Mouse (Mus musculus) left cerebral cortex, adult 2 months (tissue): ENCODE data around the gene Wdr83os. TPM values are rescaled to one million over a fixed set of nuclear protein-coding genes. Genes with fewer than 3 reads are reported as not detected.
A peak's percentile ranks its signal among the peaks of the same experiment; 100 is the strongest.

Experiments used
- DNase-seq, 2 experiments: peaks; one replicate each; pipeline ENCODE4 v3.0.0; 2021 to 2022; ENCODE audit warnings: low spot score in 2 of 2, mixed read lengths in 1 of 2; ENCODE audit errors: extremely low spot score in 1 of 2
- H3K27ac ChIP-seq: fragments of 200-600 bp; 2 replicates; pipeline ENCODE4 v1.8.1; 2022
- H3K4me3 ChIP-seq: fragments of 200-600 bp; 2 replicates; pipeline ENCODE4 v1.8.1; 2022
- CTCF ChIP-seq: fragments of 200-600 bp; IDR thresholded peaks from 2 replicates; pipeline ENCODE4 v1.8.1; 2022; ENCODE audit warnings: antibody characterized with exemption, mild to moderate bottlenecking, moderate library complexity
- intact Hi-C: fragments of 180-260 bp; cut with DNase I; formaldehyde crosslinking; loops from one replicate; pipeline ENCODE4 v1.15.1; 2025
- long read RNA-seq, 2 experiments: library from polyadenylated mRNA; stranded (forward); transcript quantifications; one replicate each; pipeline ENCODE4 v2.0.0; 2021; ENCODE audit warnings: borderline mapping rate in 2 of 2
- total RNA-seq, 2 experiments: library from RNA; stranded (reverse); gene quantifications; 2 replicates each; pipeline ENCODE4 v1.2.3; 2021

Gene Wdr83os
- total RNA-seq, result 10 to 100 TPM; 55.6 to 55.7 TPM
- long read RNA-seq, experiment 1, transcript Wdr83os-203 (3 exons, 798 nt), result minor isoform, 5 of 17 reads
- long read RNA-seq, experiment 1, transcript Wdr83os-201 (4 exons, 922 nt), result major isoform, 11 of 17 reads
- long read RNA-seq, experiment 1, partial matches to known transcripts, result 1 of 17 reads
- long read RNA-seq, experiment 1, other reads (novel, unspliced or antisense), result 0 of 17 reads
- long read RNA-seq, experiment 2, transcript Wdr83os-201 (4 exons, 922 nt), result major isoform, 12 of 18 reads
- long read RNA-seq, experiment 2, partial matches to known transcripts, result 1 of 18 reads
- long read RNA-seq, experiment 2, other reads (novel, unspliced or antisense), result 1 of 18 reads

GRCm38 (mm10) chr8:85080532-85081215 is at the start of gene Wdr83os:
Gene Wdr83os, plus strand, starts transcription at chr8:85080740.
- peak; percentile 44 to 55 for DNase-seq
- H3K27ac ChIP-seq, result peak within 1 kb of the TSS; percentile 92
- intact Hi-C loops, result loop anchor here (5.0 kb wide), 1 partner anchor 217 kb away; the partner anchor contains the start of genes Orc6 and Vps35
- TF ChIP-seq CTCF, result no peak; the same call in 1 of the 2 replicates
- peak within 1 kb of the TSS; percentile 87 for H3K4me3 ChIP-seq

- H3K27ac ChIP-seq, result no peak overlapping the region
- DNase-seq, result no peak
- no peak for TF ChIP-seq CTCF
- intact Hi-C loops, result no loop called here
- no peak overlapping the region for H3K4me3 ChIP-seq
Measured at GRCm38 (mm10) chr8:85032622-85033311, 47.8 kb upstream of the Wdr83os start.

GRCm38 (mm10) chr8:85033867-85034266 is 46.7 kb upstream of the Wdr83os start:
- DNase-seq, result no peak
- Histone ChIP-seq H3K27ac (no peak overlapping the region), H3K4me3 (no peak overlapping the region)
- TF ChIP-seq CTCF, result no peak
- intact Hi-C loops, result no loop called here

- TF ChIP-seq CTCF, result no peak
- peak overlapping the region; percentile 86 for H3K4me3 ChIP-seq
- 0 out of 2 replicates have a peak overlapping the region, but pooled peaks have one; percentile 24 for H3K27ac ChIP-seq
- peak; percentile 56 to 68 for DNase-seq
- intact Hi-C loops, result no loop called here
Measured at GRCm38 (mm10) chr8:85034764-85035163, 45.8 kb upstream of the Wdr83os start.

- TF ChIP-seq CTCF, result no peak
- intact Hi-C loops, result no loop called here
- no peak for DNase-seq
- Histone ChIP-seq H3K4me3 (peak overlapping the region; percentile 86), H3K27ac (peak overlapping the region; percentile 24; the same call in 1 of the 2 replicates)
Measured at GRCm38 (mm10) chr8:85035165-85035727, 45.3 kb upstream of the Wdr83os start.

GRCm38 (mm10) chr8:85035728-85036310 is 44.7 kb upstream of the Wdr83os start:
- peak overlapping the region; percentile 86 for H3K4me3 ChIP-seq
- DNase-seq, result no peak
- intact Hi-C loops, result no loop called here
- TF ChIP-seq CTCF, result no peak
- H3K27ac ChIP-seq, result peak overlapping the region; percentile 98; the same call in 1 of the 2 replicates

- no peak for DNase-seq
- Histone ChIP-seq H3K4me3 (peak overlapping the region; percentile 86), H3K27ac (peak overlapping the region; percentile 98)
- intact Hi-C loops, result no loop called here
- TF ChIP-seq CTCF, result no peak
Measured at GRCm38 (mm10) chr8:85036381-85036717, 44.2 kb upstream of the Wdr83os start.

GRCm38 (mm10) chr8:85036718-85037365 is 43.7 kb upstream of the Wdr83os start, which contains the start of gene Tnpo2:
Gene Tnpo2, plus strand, starts transcription at chr8:85036915.
- intact Hi-C loops, result no loop called here
- no peak for TF ChIP-seq CTCF
- Histone ChIP-seq H3K27ac (peak within 1 kb of the TSS; percentile 98), H3K4me3 (peak within 1 kb of the TSS; percentile 86)
- DNase-seq, result peak; percentile 84 to 89

- H3K27ac ChIP-seq, result peak overlapping the region; percentile 98
- no peak for DNase-seq
- no peak for TF ChIP-seq CTCF
- intact Hi-C loops, result no loop called here
- peak overlapping the region; percentile 86 for H3K4me3 ChIP-seq
Measured at GRCm38 (mm10) chr8:85037366-85037680, 43.2 kb upstream of the Wdr83os start.

GRCm38 (mm10) chr8:85037681-85038531 is 42.6 kb upstream of the Wdr83os start:
- Histone ChIP-seq H3K4me3 (peak overlapping the region; percentile 86), H3K27ac (peak overlapping the region; percentile 98)
- intact Hi-C loops, result no loop called here
- DNase-seq, result peak; percentile 52 to 65
- no peak for TF ChIP-seq CTCF
